Mouse (Mus musculus): ENCODE measurements around the gene Vmn1r94. TPM values are rescaled to one million over a fixed set of nuclear protein-coding genes. Genes with fewer than 3 reads are reported as not detected.
"Not testable (repeated sequence)": the region's sequence is repeated elsewhere in the genome, so short reads cannot be mapped to it uniquely, and the experiment has no call there.

Gene Vmn1r94
- total RNA-seq (2015; ENCODE audit: low replicate concordance), result not detected in 2 replicates
- total RNA-seq (2017; ENCODE audit: low replicate concordance), result not detected in 2 replicates

- ATAC-seq (replicated peaks; ENCODE audit: low FRiP score, poor library complexity, severe bottlenecking), result not testable (repeated sequence)
Observed at GRCm38 (mm10) chr7:20168277-20168676, at the start of gene Vmn1r94. Gene Vmn1r94, minus strand, starts transcription at chr7:20168377.

- not testable (repeated sequence) for ATAC-seq (replicated peaks; ENCODE audit: low FRiP score, poor library complexity, severe bottlenecking)
Observed at GRCm38 (mm10) chr7:20205507-20205906, 37.3 kb upstream of the Vmn1r94 start, which contains the start of gene Gm6164. Gene Gm6164, minus strand, starts transcription at chr7:20205607.

GRCm38 (mm10) chr7:20193410-20193809 is 25.2 kb upstream of the Vmn1r94 start, which contains the start of gene Vmn1r95:
Gene Vmn1r95, plus strand, starts transcription at chr7:20193710.
- ATAC-seq (replicated peaks; ENCODE audit: low FRiP score, poor library complexity, severe bottlenecking), result not testable (repeated sequence)

- ATAC-seq (replicated peaks; ENCODE audit: low FRiP score, poor library complexity, severe bottlenecking), result not testable (repeated sequence)
Observed at GRCm38 (mm10) chr7:20138988-20139387, 29.2 kb downstream of the Vmn1r94 start, which contains the start of gene Vmn1r93. Gene Vmn1r93, minus strand, starts transcription at chr7:20139088.

- ATAC-seq (replicated peaks; ENCODE audit: low FRiP score, poor library complexity, severe bottlenecking), result not testable (repeated sequence)
Observed at GRCm38 (mm10) chr7:20122479-20122878, 45.7 kb downstream of the Vmn1r94 start, which contains the start of gene Gm16442. Gene Gm16442, minus strand, starts transcription at chr7:20122579.

Other genes with a start within 250 kb of the Vmn1r94 start
- 0.72 TPM in 1 of 2 replicates, not detected in the other for gene Pvr, start 247.2 kb downstream of the Vmn1r94 start, total RNA-seq (2015; ENCODE audit: low replicate concordance)
- 0.13 and 2.0 TPM in 2 replicates for gene Pvr, start 247.2 kb downstream of the Vmn1r94 start, total RNA-seq (2017; ENCODE audit: low replicate concordance)
- gene Igsf23, start 217.6 kb downstream of the Vmn1r94 start, total RNA-seq (2015; ENCODE audit: low replicate concordance), result not detected in 2 replicates
- 2.4 TPM in 1 of 2 replicates, not detected in the other for gene Igsf23, start 217.6 kb downstream of the Vmn1r94 start, total RNA-seq (2017; ENCODE audit: low replicate concordance)
- not detected in 2 replicates for gene Ceacam20, start 203.0 kb downstream of the Vmn1r94 start, total RNA-seq (2015; ENCODE audit: low replicate concordance)
- gene Ceacam20, start 203.0 kb downstream of the Vmn1r94 start, total RNA-seq (2017; ENCODE audit: low replicate concordance), result not detected in 2 replicates
- not detected in 2 replicates for gene Nlrp9b, start 176.9 kb downstream of the Vmn1r94 start, total RNA-seq (2015; ENCODE audit: low replicate concordance)
- not detected in 2 replicates for gene Nlrp9b, start 176.9 kb downstream of the Vmn1r94 start, total RNA-seq (2017; ENCODE audit: low replicate concordance)
- not detected in 2 replicates for gene Vmn1r91, start 68.7 kb downstream of the Vmn1r94 start, total RNA-seq (2015; ENCODE audit: low replicate concordance)
- gene Vmn1r91, start 68.7 kb downstream of the Vmn1r94 start, total RNA-seq (2017; ENCODE audit: low replicate concordance), result not detected in 2 replicates
- gene Gm16442, start 45.8 kb downstream of the Vmn1r94 start, total RNA-seq (2015; ENCODE audit: low replicate concordance), result not detected in 2 replicates
- gene Gm16442, start 45.8 kb downstream of the Vmn1r94 start, total RNA-seq (2017; ENCODE audit: low replicate concordance), result not detected in 2 replicates
- not detected in 2 replicates for gene Vmn1r93, start 29.3 kb downstream of the Vmn1r94 start, total RNA-seq (2015; ENCODE audit: low replicate concordance)
- not detected in 2 replicates for gene Vmn1r93, start 29.3 kb downstream of the Vmn1r94 start, total RNA-seq (2017; ENCODE audit: low replicate concordance)
- gene Vmn1r95, start 25.3 kb upstream of the Vmn1r94 start, total RNA-seq (2015; ENCODE audit: low replicate concordance), result not detected in 2 replicates
- not detected in 2 replicates for gene Vmn1r95, start 25.3 kb upstream of the Vmn1r94 start, total RNA-seq (2017; ENCODE audit: low replicate concordance)
- gene Gm6164, start 37.2 kb upstream of the Vmn1r94 start, total RNA-seq (2015; ENCODE audit: low replicate concordance), result not detected in 2 replicates
- gene Gm6164, start 37.2 kb upstream of the Vmn1r94 start, total RNA-seq (2017; ENCODE audit: low replicate concordance), result not detected in 2 replicates
- gene Gm4498, start 65.5 kb upstream of the Vmn1r94 start, total RNA-seq (2015; ENCODE audit: low replicate concordance), result not detected in 2 replicates
- gene Gm4498, start 65.5 kb upstream of the Vmn1r94 start, total RNA-seq (2017; ENCODE audit: low replicate concordance), result not detected in 2 replicates
- not detected in 2 replicates for gene Gm5890, start 94.5 kb upstream of the Vmn1r94 start, total RNA-seq (2015; ENCODE audit: low replicate concordance)
- gene Gm5890, start 94.5 kb upstream of the Vmn1r94 start, total RNA-seq (2017; ENCODE audit: low replicate concordance), result not detected in 2 replicates
- not detected in 2 replicates for gene Gm4133, start 165.7 kb upstream of the Vmn1r94 start, total RNA-seq (2015; ENCODE audit: low replicate concordance)
- not detected in 2 replicates for gene Gm4133, start 165.7 kb upstream of the Vmn1r94 start, total RNA-seq (2017; ENCODE audit: low replicate concordance)
- not detected in 2 replicates for gene Gm5728, start 207.0 kb upstream of the Vmn1r94 start, total RNA-seq (2015; ENCODE audit: low replicate concordance)
- gene Gm5728, start 207.0 kb upstream of the Vmn1r94 start, total RNA-seq (2017; ENCODE audit: low replicate concordance), result not detected in 2 replicates
- gene Vmn1r100, start 249.6 kb upstream of the Vmn1r94 start, total RNA-seq (2015; ENCODE audit: low replicate concordance), result not detected in 2 replicates
- gene Vmn1r100, start 249.6 kb upstream of the Vmn1r94 start, total RNA-seq (2017; ENCODE audit: low replicate concordance), result not detected in 2 replicates

Data from erythroid progenitor cell, adult 5-6 weeks (primary cell).